Mouse (Mus musculus): ENCODE measurements around the gene Lamc1.

The Lamc1 gene

DNA sequence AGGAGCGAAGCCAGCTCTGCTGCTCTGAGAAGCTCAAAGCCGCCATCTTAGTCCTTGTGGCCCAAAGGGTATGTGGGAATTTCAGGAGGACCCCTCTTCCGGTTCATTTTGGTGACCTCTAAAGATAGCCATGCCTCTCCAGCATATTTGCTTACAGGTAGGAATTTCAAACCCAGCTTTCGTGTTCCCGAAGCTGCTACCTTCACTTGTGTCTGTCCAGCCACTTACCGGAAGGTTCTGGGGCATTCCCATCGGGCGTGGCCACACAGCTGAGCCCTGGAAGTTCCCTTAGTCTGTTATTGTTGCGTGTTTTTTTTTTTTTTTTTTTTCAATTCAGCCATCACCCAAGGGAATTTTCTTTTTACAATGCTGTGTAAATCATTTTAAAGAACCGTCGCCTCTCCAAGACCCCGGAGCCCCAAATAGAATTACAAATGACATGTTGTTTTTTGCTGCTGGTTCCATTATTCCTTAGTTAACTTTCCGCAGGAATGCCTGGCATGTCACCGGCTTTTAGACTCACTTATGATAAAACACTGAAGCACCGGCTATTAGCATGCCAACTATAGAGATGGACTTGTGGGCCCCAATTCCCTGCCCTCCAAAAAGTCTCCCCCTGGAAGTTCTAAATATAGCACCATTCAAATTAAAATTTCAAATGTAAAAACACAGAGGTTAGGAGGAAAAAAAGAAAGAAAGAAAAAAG is 141.2 kb downstream of the Lamc1 start:
- no peak for DNase-seq (ENCODE audit: low spot score)

DNA sequence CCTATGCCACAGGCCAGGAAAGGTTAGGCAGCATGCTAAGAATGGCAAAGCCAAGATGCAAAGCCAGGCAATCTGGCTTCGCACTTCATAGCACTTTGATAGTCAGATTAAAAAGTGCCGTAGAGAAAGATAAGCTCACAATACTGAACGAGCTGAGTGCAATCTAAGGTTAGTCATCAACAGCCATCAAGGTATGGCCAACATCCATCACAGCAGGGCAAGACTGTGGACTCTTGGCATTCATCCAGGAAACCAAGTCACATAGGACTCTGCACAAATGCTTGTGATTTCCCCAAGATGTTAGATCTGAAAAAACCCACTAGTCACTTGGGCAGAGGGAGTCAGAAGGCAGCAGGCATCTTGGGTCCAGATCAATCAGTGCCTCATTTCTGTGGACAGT is 144.5 kb downstream of the Lamc1 start:
- DNase-seq (ENCODE audit: low spot score) = no peak

DNA sequence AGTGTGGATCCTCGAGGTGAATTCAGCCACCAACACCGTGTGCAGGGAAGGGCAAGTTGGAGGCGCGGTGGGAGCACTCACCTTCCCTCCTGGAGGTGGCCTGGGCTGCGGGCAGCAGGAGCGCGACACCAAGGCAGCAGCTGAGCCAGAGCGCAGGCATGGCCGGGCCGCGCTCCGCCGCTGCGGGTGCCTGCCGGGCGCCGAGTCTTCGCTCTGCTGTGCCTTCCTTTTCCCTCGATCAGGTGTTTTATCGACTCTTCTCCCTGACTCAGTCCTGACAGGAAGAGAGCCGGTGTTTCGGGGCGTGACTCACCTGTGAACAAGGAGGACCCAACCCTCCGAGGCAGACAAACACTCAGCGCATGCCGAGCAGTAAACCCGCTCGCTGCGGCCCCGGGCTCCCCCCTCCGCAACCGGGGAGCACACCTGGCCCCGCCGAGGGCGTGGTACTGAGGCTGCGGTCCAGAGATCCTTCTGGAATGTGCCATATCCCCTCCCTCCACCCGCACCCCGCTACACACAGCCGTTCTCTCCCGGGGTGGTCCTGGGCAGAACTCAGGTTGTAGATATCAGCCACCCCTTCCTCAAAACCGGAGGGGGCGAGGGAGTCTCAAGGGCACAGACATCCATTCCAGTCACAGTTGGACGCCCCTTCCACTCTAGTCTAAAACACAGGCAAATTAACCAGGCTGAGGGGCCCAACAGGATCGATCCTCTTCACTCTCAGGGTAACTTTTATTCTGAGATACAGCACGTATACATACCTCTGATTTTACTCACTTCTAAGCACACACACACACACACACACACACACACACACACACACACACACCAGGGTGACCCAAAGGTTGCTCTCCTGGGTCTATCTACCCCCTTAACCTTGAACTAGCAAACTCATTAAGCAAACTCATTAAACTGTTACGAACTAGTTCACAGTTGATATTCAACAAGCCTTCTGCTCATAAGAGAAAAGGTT is 146.5 kb downstream of the Lamc1 start, which contains the start of gene Lamc2:
Gene Lamc2 (minus strand): TSS at position 620 of the 976 bp plus-strand sequence.
- no peak for DNase-seq (ENCODE audit: low spot score)

DNA sequence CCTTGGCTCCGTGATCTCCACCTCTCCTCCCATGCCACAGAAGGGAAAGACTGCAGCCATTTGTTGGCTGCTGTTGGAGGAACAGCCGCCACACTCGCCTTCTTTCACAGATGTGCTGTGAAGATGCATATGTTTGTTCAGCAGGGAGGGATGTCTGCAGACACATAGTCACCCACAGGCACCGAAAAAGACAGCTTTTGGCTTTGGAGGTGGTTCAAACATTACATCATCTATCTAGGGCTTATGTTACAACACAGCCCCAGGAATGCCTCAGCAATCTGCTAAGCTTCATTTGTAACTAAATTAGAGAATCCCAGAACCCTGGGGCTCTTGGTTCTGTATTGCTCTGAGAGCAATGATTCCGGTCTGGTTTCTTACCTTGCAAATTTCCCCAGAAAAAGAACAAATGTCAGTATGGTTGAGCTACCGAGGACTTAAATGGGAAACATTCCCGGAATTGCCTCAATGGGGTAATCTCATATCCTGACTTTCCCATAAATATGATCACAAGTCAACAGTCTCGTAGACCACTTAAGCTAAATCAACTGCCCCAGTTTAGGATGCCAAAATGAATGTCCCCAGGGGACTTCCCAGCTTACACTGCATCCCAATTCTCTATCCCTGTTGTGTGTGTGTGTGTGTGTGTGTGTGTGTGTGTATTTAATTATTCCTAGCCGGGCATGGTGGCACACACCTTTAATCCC is 151.8 kb downstream of the Lamc1 start:
- DNase-seq (ENCODE audit: low spot score) = no peak

DNA sequence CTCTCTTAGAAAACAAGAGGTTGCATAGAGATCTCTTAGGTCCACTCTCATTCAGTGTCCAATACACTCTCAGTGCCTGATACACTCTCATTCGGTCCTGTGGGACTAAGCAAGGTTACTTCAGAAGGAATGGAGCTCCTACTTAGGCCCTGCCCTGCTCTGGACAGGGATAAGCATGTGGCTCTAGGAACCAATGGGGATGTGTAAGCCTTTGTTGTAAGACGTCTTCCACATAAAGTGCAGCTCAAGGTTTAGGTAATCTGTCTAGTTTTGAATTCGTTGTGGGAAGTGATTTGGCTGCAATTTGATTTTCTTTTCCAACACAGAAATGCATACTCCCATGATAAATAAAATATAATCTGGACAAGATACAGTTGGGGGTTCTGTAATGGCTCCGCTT is 152.4 kb downstream of the Lamc1 start:
- no peak for DNase-seq (ENCODE audit: low spot score)

DNA sequence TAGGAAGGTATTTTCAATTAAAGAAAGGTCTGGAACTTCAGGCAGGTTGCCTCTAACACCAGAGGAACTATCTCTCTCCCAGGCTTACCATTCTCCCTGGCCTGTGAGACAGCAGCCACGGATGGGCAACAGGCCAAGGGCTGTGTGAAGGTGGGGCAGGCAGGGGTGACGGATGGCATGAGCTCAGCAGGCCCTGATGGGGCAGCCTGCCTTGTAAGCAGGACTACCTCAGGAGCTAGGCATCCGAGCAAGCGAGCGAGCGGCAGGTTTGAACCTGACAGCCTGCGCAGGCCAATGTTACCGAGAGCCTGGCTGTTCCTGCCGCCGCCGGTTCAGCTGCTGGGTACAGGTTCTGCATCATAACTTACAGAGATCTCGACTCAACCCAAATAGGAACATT is 157.8 kb downstream of the Lamc1 start:
- no peak for DNase-seq (ENCODE audit: low spot score)

DNA sequence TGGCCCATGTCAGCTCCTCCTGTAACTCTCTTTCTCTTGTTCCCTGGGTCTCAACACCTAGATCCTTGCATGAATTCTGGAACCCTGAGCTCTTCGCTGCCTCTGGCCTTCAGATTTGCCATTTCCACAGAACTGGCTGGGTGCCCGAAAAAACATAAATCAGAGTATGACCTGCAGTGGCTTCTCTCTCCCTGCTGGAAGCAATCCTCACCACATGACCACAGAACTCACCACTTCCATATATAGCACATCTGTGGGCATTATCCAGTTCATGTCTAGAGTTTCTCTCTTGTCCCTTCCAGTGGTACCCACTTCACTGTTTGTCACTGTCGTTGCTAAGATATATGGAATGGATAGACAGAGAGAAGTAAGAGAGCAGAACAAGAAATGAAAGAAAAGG is 159.3 kb downstream of the Lamc1 start:
- no peak for DNase-seq (ENCODE audit: low spot score)

DNA sequence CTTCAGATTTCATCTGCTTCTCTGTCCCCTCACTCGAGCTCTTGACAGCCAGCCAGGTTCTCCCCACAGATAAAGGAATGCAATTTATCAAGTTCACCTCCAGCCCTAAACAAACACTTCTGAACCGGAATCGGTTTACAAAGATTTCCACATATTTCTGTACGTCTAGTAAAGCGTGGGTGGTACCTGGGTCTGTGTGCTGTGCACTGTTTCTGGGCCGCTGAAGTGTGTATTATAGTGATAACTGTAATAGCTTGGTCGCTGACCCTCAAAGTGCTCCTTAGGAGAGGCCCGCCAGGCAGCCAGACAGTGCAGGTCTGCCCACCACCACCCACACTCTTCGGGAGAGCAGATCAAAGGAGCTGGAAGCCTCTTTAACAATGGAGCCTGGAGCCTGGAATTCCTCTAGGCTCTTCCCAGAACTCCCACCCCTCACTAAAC is 160.3 kb downstream of the Lamc1 start:
- DNase-seq (ENCODE audit: low spot score) = no peak

DNA sequence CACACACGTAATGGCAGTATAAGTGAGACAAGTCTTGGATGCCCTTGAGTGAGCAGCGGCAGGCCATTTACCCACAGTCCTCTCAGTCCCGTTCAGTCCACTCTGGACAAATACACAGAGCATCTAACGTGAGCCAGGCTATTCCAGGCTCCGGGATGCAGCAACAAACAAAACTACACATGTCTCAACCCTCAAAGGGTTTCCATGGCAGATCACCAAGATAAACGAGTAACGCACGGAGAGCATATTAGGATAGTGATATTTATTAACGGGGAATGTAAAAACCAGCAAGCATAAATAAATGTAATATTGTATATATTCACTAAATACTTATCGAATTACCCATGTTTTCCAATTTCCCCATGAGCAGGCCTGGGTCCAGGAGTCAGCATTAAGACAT is 161.6 kb downstream of the Lamc1 start:
- no peak for DNase-seq (ENCODE audit: low spot score)
